Mouse (Mus musculus) heart, postnatal 0 days (tissue): ENCODE data around the gene Tbc1d21. TPM values are rescaled to one million over a fixed set of nuclear protein-coding genes. Genes with fewer than 3 reads are reported as not detected.
A peak's percentile ranks its signal among the peaks of the same experiment; 100 is the strongest.

Experiments
- ATAC-seq: fragments of 200-750 bp; cut with Nextera tagmentation; 2 replicates; pipeline ENCODE4 v1.8.0; 2017; ENCODE audit warnings: low read depth, moderate number of reproducible peaks, moderate library complexity; ENCODE audit not compliant: insufficient read depth
- DNase-seq: peaks from one replicate; pipeline ENCODE4 v3.0.0-alpha.2; 2016; ENCODE audit warnings: low spot score
- H3K27ac ChIP-seq: fragments of 300-500 bp; sonication (generic); 2 replicates; pipeline ENCODE4 v1.5.1; 2014; ENCODE audit warnings: low read depth, mild to moderate bottlenecking
- H3K27me3 ChIP-seq: fragments of 300-500 bp; sonication (generic); 2 replicates; pipeline ENCODE4 v1.6.1; 2014; ENCODE audit warnings: low read length, mixed read lengths; ENCODE audit not compliant: control insufficient read depth, insufficient read depth
- H3K36me3 ChIP-seq: fragments of 300-500 bp; sonication (generic); replicated peaks from 2 replicates; pipeline ENCODE4 v1.6.1; 2014; ENCODE audit warnings: low read length, mixed read lengths; ENCODE audit not compliant: control insufficient read depth, insufficient read depth
- H3K4me1 ChIP-seq: fragments of 300-500 bp; sonication (generic); 2 replicates; pipeline ENCODE4 v1.6.1; 2014; ENCODE audit warnings: antibody characterized with exemption; ENCODE audit not compliant: control insufficient read depth, insufficient read depth
- H3K4me2 ChIP-seq: fragments of 300-500 bp; sonication (generic); 2 replicates; pipeline ENCODE4 v1.6.1; 2014; ENCODE audit warnings: low read depth, mild to moderate bottlenecking, low read length, moderate library complexity
- H3K4me3 ChIP-seq: fragments of 300-500 bp; sonication (generic); 2 replicates; pipeline ENCODE4 v1.5.1; 2014; ENCODE audit warnings: low read depth, low read length
- H3K9ac ChIP-seq: fragments of 300-500 bp; sonication (generic); replicated peaks from 2 replicates; pipeline ENCODE4 v1.6.1; 2014; ENCODE audit warnings: low read depth, low read length, mixed read lengths
- H3K9me3 ChIP-seq: fragments of 300-500 bp; sonication (generic); replicated peaks from 2 replicates; pipeline ENCODE4 v1.6.1; 2016; ENCODE audit warnings: low read length; ENCODE audit not compliant: control insufficient read depth
- CTCF ChIP-seq: IDR thresholded peaks from 2 replicates; pipeline ENCODE4 v1.5.1; 2016; ENCODE audit warnings: antibody characterized with exemption, control low read depth, low read depth
- EP300 ChIP-seq: IDR thresholded peaks from 2 replicates; pipeline ENCODE4 v1.6.1; 2016; ENCODE audit warnings: antibody characterized with exemption, low read depth
- WGBS: fragments of 180-500 bp; shearing (Covaris S2); extraction: QIAGEN DNeasy Blood & Tissue Kit; methylation state at CpG from one replicate; pipeline ENCODE4 v1.1.7; 2014; 5-methylcytosine and 5-hydroxymethylcytosine counted together
- polyA plus RNA-seq: library from polyadenylated mRNA; unstranded; fragments of >200 nt; fragmentation: Nextera tagmentation; extraction: Ambion mirVana; gene quantifications from 2 replicates; pipeline ENCODE4 v1.2.1, GENCODE M21; 2015
- total RNA-seq: library from RNA; depleted of rRNA; stranded (reverse); fragments of >200 nt; gene quantifications from 2 replicates; pipeline ENCODE4 v1.2.3, GENCODE M21; 2014; ENCODE audit warnings: low replicate concordance

Tbc1d21 gene
- total and polyA plus RNA-seq, 2 experiments from 2014 or later = not detected

DNA sequence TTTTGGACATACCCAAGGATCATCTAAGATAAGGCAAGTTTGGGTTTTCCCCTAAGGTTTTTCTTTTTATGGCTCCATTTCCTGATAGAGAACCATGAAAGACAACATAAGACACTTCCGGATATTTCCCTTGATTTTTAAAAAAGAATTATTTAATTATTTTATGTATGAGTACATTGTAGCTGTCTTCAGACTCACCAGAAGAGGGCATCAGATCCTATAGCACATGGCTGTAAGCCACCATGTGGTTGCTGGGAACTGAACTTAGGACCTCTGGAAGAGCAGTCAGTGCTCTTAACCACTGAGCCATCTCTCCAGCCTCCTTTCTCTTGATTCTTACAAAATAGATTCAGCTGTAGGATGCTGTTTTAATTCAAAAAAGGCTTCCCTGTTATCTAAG, 28.5 kb downstream of the Tbc1d21 start:
- 82% methylated on average over 1 of the region's 1 CpGs for WGBS
- Histone ChIP-seq H3K27me3 (no peaks in the 10 kb centered on the region), H3K27ac (no peak overlapping the region), H3K36me3 (no peaks in the 10 kb centered on the region), H3K4me2 (no peak overlapping the region), H3K4me3 (no peak overlapping the region), H3K9me3 (0 out of 2 replicates have a peak, but pooled peaks cover 4% of the 10 kb centered on the region), H3K9ac (no peak overlapping the region), H3K4me1 (no peaks in the 10 kb centered on the region)
- no peak for ATAC-seq
- DNase-seq = no peak
- TF ChIP-seq CTCF (no peak), EP300 (no peak)

DNA sequence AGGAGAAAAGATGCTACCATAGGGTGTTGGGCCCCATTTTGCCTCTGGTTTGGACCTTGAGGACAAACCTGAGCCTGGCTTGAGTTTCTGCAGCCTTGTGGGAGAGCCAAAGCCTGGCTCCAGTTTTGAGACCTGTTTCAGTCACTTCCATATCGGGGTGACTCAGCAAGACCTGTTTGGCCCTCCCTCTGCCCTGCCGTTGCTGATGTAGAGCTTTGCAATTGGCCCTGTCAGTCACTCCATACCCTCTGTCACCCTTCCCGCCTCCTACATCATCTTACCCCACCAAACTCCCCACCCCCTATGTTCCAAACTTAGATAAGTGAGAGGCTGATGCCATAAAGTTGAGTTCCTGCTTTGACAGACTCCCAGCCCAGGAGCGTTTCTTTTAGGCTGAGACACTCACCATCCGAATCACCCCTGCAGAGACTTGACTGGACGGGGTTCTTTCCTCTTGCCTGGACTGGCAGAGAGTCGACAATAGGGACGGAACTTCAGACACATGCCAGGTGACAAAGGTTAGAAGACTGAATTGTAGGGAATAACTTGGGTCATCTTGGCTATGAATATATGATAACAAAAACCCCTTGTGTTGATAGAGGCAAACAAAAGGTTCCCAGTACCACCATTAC, 33.5 kb downstream of the Tbc1d21 start:
- no peak overlapping the region for H3K4me2 ChIP-seq
- no peaks in the 10 kb centered on the region for H3K27me3 ChIP-seq
- H3K36me3 ChIP-seq = no peaks in the 10 kb centered on the region
- no peak overlapping the region for H3K4me3 ChIP-seq
- 0 out of 2 replicates have a peak, but pooled peaks cover under 1% of the 10 kb centered on the region for H3K9me3 ChIP-seq
- TF ChIP-seq EP300 = no peak
- no peak for TF ChIP-seq CTCF
- no peak overlapping the region for H3K9ac ChIP-seq
- ATAC-seq (no peak), DNase-seq (no peak)
- 59% methylated on average over 8 of the region's 8 CpGs for WGBS
- no peak overlapping the region for H3K27ac ChIP-seq
- H3K4me1 ChIP-seq = no peaks in the 10 kb centered on the region

DNA sequence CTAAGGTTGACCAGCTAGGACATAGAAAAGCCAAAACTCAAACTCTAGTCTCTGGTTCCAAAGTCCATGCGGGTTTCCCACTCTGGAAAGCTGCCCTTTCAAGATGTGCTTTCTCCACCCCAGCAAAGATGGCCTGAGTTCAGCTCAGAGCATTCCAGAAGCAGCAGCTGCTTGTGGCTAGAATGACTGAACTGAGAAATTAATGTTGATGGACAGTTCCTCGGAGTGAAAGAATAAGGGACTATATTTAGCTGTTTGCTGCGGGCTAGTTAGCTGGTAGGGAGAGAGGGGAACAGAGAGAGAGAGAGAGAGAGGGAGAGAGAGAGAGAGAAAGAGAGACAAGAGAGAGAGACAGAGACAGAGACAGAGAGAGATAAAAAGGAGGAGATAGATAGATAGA, 39.0 kb downstream of the Tbc1d21 start:
- TF ChIP-seq CTCF = no peak
- TF ChIP-seq EP300 = no peak
- Histone ChIP-seq H3K4me2 (no peak overlapping the region), H3K9me3 (no peaks in the 10 kb centered on the region), H3K27ac (no peak overlapping the region), H3K9ac (no peak overlapping the region), H3K36me3 (no peaks in the 10 kb centered on the region), H3K4me1 (no peaks in the 10 kb centered on the region), H3K27me3 (no peaks in the 10 kb centered on the region), H3K4me3 (no peak overlapping the region)
- peak; percentile 50 for DNase-seq
- WGBS = 17% methylated on average over 3 of the region's 3 CpGs
- ATAC-seq = no peak

DNA sequence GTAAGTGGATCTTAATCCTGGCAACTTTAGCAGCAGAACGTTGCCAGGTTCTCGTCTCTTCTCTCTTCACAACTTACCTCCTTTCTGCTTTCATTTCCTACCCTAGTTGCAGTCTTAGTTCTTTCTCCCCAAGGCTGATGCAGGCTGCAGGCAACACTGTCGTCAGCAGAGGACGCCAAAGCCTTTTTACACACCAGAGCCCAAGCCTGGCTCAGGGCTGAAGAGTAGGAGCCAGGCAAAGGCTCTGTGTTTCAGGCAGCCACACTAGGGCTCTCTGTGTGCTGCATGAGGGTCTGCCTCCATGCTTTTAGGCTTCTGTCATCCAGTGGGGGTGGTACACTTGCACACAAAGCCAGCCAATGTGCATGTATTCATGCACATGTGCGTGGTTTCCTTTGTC, 40.0 kb downstream of the Tbc1d21 start:
- H3K9me3 ChIP-seq = no peaks in the 10 kb centered on the region
- no peak overlapping the region for H3K9ac ChIP-seq
- H3K27ac ChIP-seq = no peak overlapping the region
- no peaks in the 10 kb centered on the region for H3K4me1 ChIP-seq
- H3K4me2 ChIP-seq = no peak overlapping the region
- TF ChIP-seq EP300 = no peak
- TF ChIP-seq CTCF = peak; percentile 90
- H3K4me3 ChIP-seq = no peak overlapping the region
- WGBS = 24% methylated on average over 5 of the region's 5 CpGs
- peak; percentile 56 for DNase-seq
- no peak for ATAC-seq
- no peaks in the 10 kb centered on the region for H3K36me3 ChIP-seq
- no peaks in the 10 kb centered on the region for H3K27me3 ChIP-seq

DNA sequence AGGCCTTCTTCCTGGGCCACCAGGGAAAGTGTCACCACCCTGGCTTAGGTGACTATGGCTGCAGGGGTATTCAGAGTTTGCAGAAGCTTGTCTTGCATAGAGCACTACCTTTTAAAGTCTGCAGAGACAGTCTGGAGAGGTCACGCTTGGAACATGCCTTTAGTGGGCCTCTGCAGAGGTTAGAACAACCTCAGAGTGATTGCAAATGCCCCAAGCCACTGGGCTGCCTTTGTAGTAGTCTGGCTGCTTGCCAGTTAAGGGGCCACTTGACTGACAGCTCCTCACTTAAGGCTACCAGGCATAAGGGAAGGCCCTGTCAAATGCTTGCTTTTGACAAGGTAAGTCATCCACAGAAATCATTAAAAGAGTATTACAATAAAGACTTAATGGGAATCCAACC, 42.9 kb downstream of the Tbc1d21 start:
- Histone ChIP-seq H3K36me3 (no peaks in the 10 kb centered on the region), H3K4me2 (no peak overlapping the region), H3K4me1 (no peaks in the 10 kb centered on the region), H3K27me3 (no peaks in the 10 kb centered on the region), H3K9me3 (no peaks in the 10 kb centered on the region), H3K9ac (no peak overlapping the region), H3K4me3 (no peak overlapping the region), H3K27ac (0 out of 2 replicates have a peak overlapping the region, but pooled peaks have one; percentile 19)
- ATAC-seq (no peak), DNase-seq (no peak)
- WGBS = 36% methylated on average over 1 of the region's 1 CpGs
- TF ChIP-seq EP300 (no peak), CTCF (no peak)
